Mouse (Mus musculus) liver, embryonic 15.5 days (tissue): Measurements from ENCODE around the gene Usp47. TPM values are rescaled to one million over a fixed set of nuclear protein-coding genes. Genes with fewer than 3 reads are reported as not detected.

Experiments
- ATAC-seq: fragments of 200-750 bp; cut with Nextera tagmentation; 2 replicates; pipeline ENCODE4 v1.8.0; 2017; ENCODE audit warnings: moderate number of reproducible peaks, mild to moderate bottlenecking, moderate library complexity; ENCODE audit not compliant: insufficient read depth
- H3K27ac ChIP-seq: fragments of 300-500 bp; sonication (generic); replicated peaks from 2 replicates; pipeline ENCODE4 v1.5.1; 2015; ENCODE audit warnings: mild to moderate bottlenecking, inconsistent platforms
- H3K27me3 ChIP-seq: fragments of 300-500 bp; sonication (generic); 2 replicates; pipeline ENCODE4 v1.6.1; 2015; ENCODE audit warnings: mild to moderate bottlenecking, inconsistent platforms
- H3K36me3 ChIP-seq: fragments of 300-500 bp; sonication (generic); replicated peaks from 2 replicates; pipeline ENCODE4 v1.6.1; 2015; ENCODE audit warnings: moderate library complexity, mild to moderate bottlenecking, inconsistent platforms
- H3K4me1 ChIP-seq: fragments of 300-500 bp; sonication (generic); replicated peaks from 2 replicates; pipeline ENCODE4 v1.6.1; 2015; ENCODE audit warnings: inconsistent platforms
- H3K4me2 ChIP-seq: fragments of 300-500 bp; sonication (generic); 2 replicates; pipeline ENCODE4 v1.6.1; 2015; ENCODE audit warnings: moderate library complexity, mild to moderate bottlenecking, inconsistent platforms
- H3K4me3 ChIP-seq: fragments of 300-500 bp; sonication (generic); replicated peaks from 2 replicates; pipeline ENCODE4 v1.5.1; 2015; ENCODE audit warnings: mild to moderate bottlenecking, inconsistent platforms
- H3K9ac ChIP-seq: fragments of 300-500 bp; sonication (generic); 2 replicates; pipeline ENCODE4 v1.6.1; 2015; ENCODE audit warnings: moderate library complexity, mild to moderate bottlenecking, inconsistent platforms
- H3K9me3 ChIP-seq: fragments of 300-500 bp; sonication (generic); replicated peaks from 2 replicates; pipeline ENCODE4 v1.6.1; 2016; ENCODE audit warnings: inconsistent platforms
- WGBS: fragments of 180-500 bp; shearing (Covaris S2); methylation state at CpG from one replicate; pipeline ENCODE4 v1.1.7; 2015; ENCODE audit warnings: mixed read lengths; ENCODE audit not compliant: insufficient replicate concordance; 5-methylcytosine and 5-hydroxymethylcytosine counted together
- polyA plus RNA-seq: library from polyadenylated mRNA; unstranded; fragments of >200 nt; fragmentation: Nextera tagmentation; extraction: Ambion mirVana; gene quantifications from 2 replicates; pipeline ENCODE4 v1.2.1, GENCODE M21; 2015

The Usp47 gene
- 17.5 and 18.2 TPM in 2 replicates for polyA plus RNA-seq

GRCm38 (mm10) chr7:112023150-112023600 is at the start of gene Usp47:
Gene Usp47, plus strand, starts transcription at chr7:112023504.
- H3K4me1 ChIP-seq = peaks cover 33% of the 10 kb centered on the region
- peak within 1 kb of the TSS; percentile 97 for H3K4me3 ChIP-seq
- peak within 1 kb of the TSS; percentile 93 for H3K27ac ChIP-seq
- ATAC-seq = peak; percentile 80
- H3K9me3 ChIP-seq = no peaks in the 10 kb centered on the region
- under 1% methylated on average over 54 of the region's 54 CpGs for WGBS
- 0 out of 2 replicates have a peak, but pooled peaks cover 2% of the 10 kb centered on the region for H3K36me3 ChIP-seq
- peak within 1 kb of the TSS; percentile 97 for H3K9ac ChIP-seq
- H3K27me3 ChIP-seq = no peaks in the 10 kb centered on the region
- peak within 1 kb of the TSS; percentile 90 for H3K4me2 ChIP-seq

GRCm38 (mm10) chr7:111976401-111976800 is 46.9 kb upstream of the Usp47 start:
- H3K9ac ChIP-seq = no peak overlapping the region
- WGBS = 38% methylated on average over 2 of the region's 2 CpGs
- H3K9me3 ChIP-seq = no peaks in the 10 kb centered on the region
- no peaks in the 10 kb centered on the region for H3K4me1 ChIP-seq
- no peak overlapping the region for H3K27ac ChIP-seq
- no peak for ATAC-seq
- no peak overlapping the region for H3K4me2 ChIP-seq
- H3K27me3 ChIP-seq = no peaks in the 10 kb centered on the region
- no peak overlapping the region for H3K4me3 ChIP-seq
- H3K36me3 ChIP-seq = no peaks in the 10 kb centered on the region

GRCm38 (mm10) chr7:111977871-111978270 is 45.4 kb upstream of the Usp47 start:
- Histone ChIP-seq H3K27me3 (no peaks in the 10 kb centered on the region), H3K4me2 (no peak overlapping the region), H3K9ac (no peak overlapping the region), H3K9me3 (no peaks in the 10 kb centered on the region), H3K4me3 (no peak overlapping the region), H3K4me1 (no peaks in the 10 kb centered on the region), H3K36me3 (no peaks in the 10 kb centered on the region), H3K27ac (no peak overlapping the region)
- 57% methylated on average over 3 of the region's 3 CpGs for WGBS
- ATAC-seq = no peak

GRCm38 (mm10) chr7:111982296-111982695 is 41.0 kb upstream of the Usp47 start:
- H3K27ac ChIP-seq = no peak overlapping the region
- no peak for ATAC-seq

GRCm38 (mm10) chr7:111984530-111984929 is 38.8 kb upstream of the Usp47 start:
- Histone ChIP-seq H3K27me3 (no peaks in the 10 kb centered on the region), H3K4me1 (no peaks in the 10 kb centered on the region), H3K4me2 (no peak overlapping the region), H3K4me3 (no peak overlapping the region), H3K36me3 (no peaks in the 10 kb centered on the region), H3K9me3 (no peaks in the 10 kb centered on the region), H3K9ac (no peak overlapping the region), H3K27ac (no peak overlapping the region)
- 82% methylated on average over 3 of the region's 3 CpGs for WGBS
- ATAC-seq = no peak

More at GRCm38 (mm10) chr7:111982296-111982695, 41.0 kb upstream of the Usp47 start:
- Histone ChIP-seq H3K27me3 (no peaks in the 10 kb centered on the region), H3K36me3 (no peaks in the 10 kb centered on the region), H3K9me3 (no peaks in the 10 kb centered on the region), H3K9ac (no peak overlapping the region), H3K4me1 (no peaks in the 10 kb centered on the region), H3K4me2 (no peak overlapping the region), H3K4me3 (no peak overlapping the region)
- WGBS = 81% methylated on average over 15 of the region's 15 CpGs

GRCm38 (mm10) chr7:111985266-111985665 is 38.0 kb upstream of the Usp47 start:
- no peaks in the 10 kb centered on the region for H3K36me3 ChIP-seq
- H3K4me1 ChIP-seq = no peaks in the 10 kb centered on the region
- no peak overlapping the region for H3K4me3 ChIP-seq
- no peak overlapping the region for H3K4me2 ChIP-seq
- H3K27me3 ChIP-seq = no peaks in the 10 kb centered on the region
- no peak overlapping the region for H3K27ac ChIP-seq
- no peak overlapping the region for H3K9ac ChIP-seq
- ATAC-seq = no peak
- 46% methylated on average over 4 of the region's 4 CpGs for WGBS
- no peaks in the 10 kb centered on the region for H3K9me3 ChIP-seq

GRCm38 (mm10) chr7:111986906-111987305 is 36.4 kb upstream of the Usp47 start:
- Histone ChIP-seq H3K4me2 (no peak overlapping the region), H3K9me3 (no peaks in the 10 kb centered on the region), H3K4me1 (no peaks in the 10 kb centered on the region), H3K27me3 (no peaks in the 10 kb centered on the region), H3K9ac (no peak overlapping the region), H3K4me3 (no peak overlapping the region), H3K36me3 (no peaks in the 10 kb centered on the region), H3K27ac (no peak overlapping the region)
- 54% methylated on average over 3 of the region's 3 CpGs for WGBS
- ATAC-seq = no peak

GRCm38 (mm10) chr7:111997441-111997840 is 25.9 kb upstream of the Usp47 start:
- Histone ChIP-seq H3K36me3 (no peaks in the 10 kb centered on the region), H3K27ac (no peak overlapping the region), H3K4me3 (no peak overlapping the region), H3K4me1 (no peaks in the 10 kb centered on the region), H3K9me3 (no peaks in the 10 kb centered on the region), H3K9ac (no peak overlapping the region), H3K27me3 (no peaks in the 10 kb centered on the region), H3K4me2 (no peak overlapping the region)
- 53% methylated on average over 2 of the region's 2 CpGs for WGBS
- ATAC-seq = no peak

- WGBS = 56% methylated on average over 6 of the region's 6 CpGs
- H3K4me1 ChIP-seq = no peaks in the 10 kb centered on the region
- H3K4me2 ChIP-seq = no peak overlapping the region
- H3K27me3 ChIP-seq = no peaks in the 10 kb centered on the region
- no peak overlapping the region for H3K4me3 ChIP-seq
- no peaks in the 10 kb centered on the region for H3K9me3 ChIP-seq
- ATAC-seq = no peak
- no peaks in the 10 kb centered on the region for H3K36me3 ChIP-seq
- H3K9ac ChIP-seq = no peak overlapping the region
- H3K27ac ChIP-seq = no peak overlapping the region
Measured at GRCm38 (mm10) chr7:111998446-111999004, 24.8 kb upstream of the Usp47 start.

GRCm38 (mm10) chr7:111999376-111999775 is 23.9 kb upstream of the Usp47 start:
- Histone ChIP-seq H3K36me3 (no peaks in the 10 kb centered on the region), H3K4me2 (no peak overlapping the region), H3K27me3 (no peaks in the 10 kb centered on the region), H3K4me3 (no peak overlapping the region), H3K9ac (no peak overlapping the region), H3K4me1 (no peaks in the 10 kb centered on the region), H3K27ac (no peak overlapping the region), H3K9me3 (no peaks in the 10 kb centered on the region)
- no peak for ATAC-seq

GRCm38 (mm10) chr7:112000166-112000565 is 23.1 kb upstream of the Usp47 start:
- 51% methylated on average over 1 of the region's 1 CpGs for WGBS
- ATAC-seq = no peak

GRCm38 (mm10) chr7:112010511-112010910 is 12.8 kb upstream of the Usp47 start:
- H3K9ac ChIP-seq = no peak overlapping the region
- H3K9me3 ChIP-seq = no peaks in the 10 kb centered on the region
- H3K4me2 ChIP-seq = no peak overlapping the region
- no peak overlapping the region for H3K27ac ChIP-seq
- no peaks in the 10 kb centered on the region for H3K27me3 ChIP-seq
- ATAC-seq = no peak
- no peaks in the 10 kb centered on the region for H3K36me3 ChIP-seq
- H3K4me1 ChIP-seq = no peaks in the 10 kb centered on the region
- no peak overlapping the region for H3K4me3 ChIP-seq
- 50% methylated on average over 2 of the region's 2 CpGs for WGBS

More at GRCm38 (mm10) chr7:112000166-112000565, 23.1 kb upstream of the Usp47 start:
- Histone ChIP-seq H3K4me1 (no peaks in the 10 kb centered on the region), H3K9me3 (no peaks in the 10 kb centered on the region), H3K9ac (no peak overlapping the region), H3K4me3 (no peak overlapping the region), H3K27ac (no peak overlapping the region), H3K27me3 (no peaks in the 10 kb centered on the region), H3K4me2 (no peak overlapping the region), H3K36me3 (no peaks in the 10 kb centered on the region)
